Mouse (Mus musculus) heart, adult 2 months (tissue): Measurements from ENCODE around the gene Dclre1a.

Experiments used
- CTCF ChIP-seq: fragments of 200-600 bp; IDR thresholded peaks from 2 replicates; pipeline ENCODE4 v1.8.1; 2022; ENCODE audit warnings: antibody characterized with exemption, mild to moderate bottlenecking, moderate library complexity
- EP300 ChIP-seq: fragments of 200-500 bp; IDR thresholded peaks from 2 replicates; pipeline ENCODE4 v1.6.1; 2011; ENCODE audit warnings: low read depth, low read length, control low read depth; ENCODE audit not compliant: insufficient read depth
- POLR2A ChIP-seq: fragments of 200-500 bp; IDR thresholded peaks from 2 replicates; pipeline ENCODE4 v1.6.1; 2011; ENCODE audit warnings: mild to moderate bottlenecking, low read depth, low read length, control low read depth; ENCODE audit not compliant: insufficient read depth

GRCm38 (mm10) chr19:56563469-56563868 lies 15.4 kb upstream of the Dclre1a start:
- no peak for TF ChIP-seq CTCF
- TF ChIP-seq EP300, result no peak
- no peak for TF ChIP-seq POLR2A
